Mouse (Mus musculus) MEL (cell line): ENCODE data around the gene Fndc3a.

Experiments used
- CTCF ChIP-seq, 3 experiments: IDR thresholded peaks in 2 of 3; conservative IDR thresholded peaks in 1 of 3; 2 replicates each; pipeline ENCODE4 v1.5.1; 2011 to 2012; ENCODE audit warnings: low read length in 3 of 3, low read depth in 2 of 3, mild to moderate bottlenecking in 2 of 3, improper control_type of control experiment in 1 of 3, inconsistent platforms in 1 of 3, mixed read lengths in 1 of 3, moderate library complexity in 1 of 3; ENCODE audit not compliant: control insufficient read depth in 1 of 3, insufficient read depth in 1 of 3, poor library complexity in 1 of 3, severe bottlenecking in 1 of 3
- ETS1 ChIP-seq: IDR thresholded peaks from 2 replicates; pipeline ENCODE4 v1.6.1; 2012; ENCODE audit warnings: low read depth, mild to moderate bottlenecking, inconsistent platforms, low read length, improper control_type of control experiment, moderate library complexity
- MAFK ChIP-seq: IDR thresholded peaks from 2 replicates; pipeline ENCODE4 v1.6.1; 2011; ENCODE audit warnings: low read depth, mild to moderate bottlenecking, low read length, improper control_type of control experiment, borderline replicate concordance
- MXI1 ChIP-seq: IDR thresholded peaks from 2 replicates; pipeline ENCODE4 v1.6.1; 2011; ENCODE audit warnings: mild to moderate bottlenecking, low read depth, low read length, improper control_type of control experiment
- RCOR1 ChIP-seq: IDR thresholded peaks from 2 replicates; pipeline ENCODE4 v1.6.1; 2012; ENCODE audit warnings: low read depth, mild to moderate bottlenecking, inconsistent platforms, low read length, improper control_type of control experiment
- TAL1 ChIP-seq: IDR thresholded peaks from 2 replicates; pipeline ENCODE4 v1.6.1; 2012; ENCODE audit warnings: mild to moderate bottlenecking, inconsistent platforms, low read length, moderate library complexity, mixed read lengths
- TBP ChIP-seq: IDR thresholded peaks from 2 replicates; pipeline ENCODE4 v1.8.0; 2011; ENCODE audit warnings: low read depth, low read length, improper control_type of control experiment
- USF1 ChIP-seq: IDR thresholded peaks from 2 replicates; pipeline ENCODE4 v1.6.1; 2014; ENCODE audit warnings: low read depth, mild to moderate bottlenecking, inconsistent platforms, low read length, improper control_type of control experiment, moderate library complexity
- ZC3H11A ChIP-seq: IDR thresholded peaks from 2 replicates; pipeline ENCODE4 v1.6.1; 2012; ENCODE audit warnings: low read depth, mild to moderate bottlenecking, inconsistent platforms, low read length, improper control_type of control experiment

GRCm38 (mm10) chr14:72533862-72534261 lies 175.9 kb downstream of the Fndc3a start:
- TF ChIP-seq TBP (no peak), ZC3H11A (no peak), MXI1 (no peak), MAFK (no peak), CTCF (IDR thresholded peaks at IDR 0.05 in 2 of 3, conservative IDR thresholded peaks at IDR 0.05 in 1 of 3; ENCODE audit: control insufficient read depth in 1 of 3, insufficient read depth in 1 of 3, low read depth in 2 of 3, low read length in 3 of 3, poor library complexity in 1 of 3, severe bottlenecking in 1 of 3) (no peak), TAL1 (no peak), USF1 (no peak), RCOR1 (no peak), ETS1 (no peak)
